Comparison of ENCODE assay signal across 23 mouse cellular contexts in genomic region chr4:32137243-32137642, GRCm38 (mm10).
DNase-seq lines count a peak whose midpoint lies in the region; ATAC-seq and TF ChIP-seq lines count a peak whose summit lies in the region.
"Had no signal": no experiment of that assay in that cellular context is flagged by ENCODE, and none has a peak within 500 bp of the region (broad histone marks: within the 10 kb centered on the region; RNA-seq: fewer than 3 reads in every experiment).

No protein-coding gene starts in this region.

- ATAC-seq in hematopoietic stem cell, adult 5-6 weeks (replicated peaks in 1 of 2; ENCODE audit: insufficient read depth in 1 of 2, low FRiP score in 2 of 2, low TSS enrichment in 1 of 2, low read depth in 1 of 2, poor library complexity in 2 of 2, severe bottlenecking in 2 of 2): peak; percentile 65 to 79
- ATAC-seq in stomach, postnatal 0 days (ENCODE audit: low FRiP score, low TSS enrichment): no peak
- ATAC-seq: Patski had no signal

- no peaks in the 10 kb centered on the region for H3K36me3 ChIP-seq in stomach, postnatal 0 days (ENCODE audit: control insufficient read depth, insufficient read depth, low read length)
- H3K36me3 ChIP-seq: embryonic facial prominence, embryonic 15.5 days; forebrain, embryonic 10.5 days; forebrain, embryonic 15.5 days; heart, embryonic 10.5 days; heart, embryonic 15.5 days; hindbrain, embryonic 10.5 days; hindbrain, embryonic 15.5 days had no signal

- H3K27ac ChIP-seq in stomach, postnatal 0 days (replicated peaks): no peak overlapping the region
- H3K27ac ChIP-seq: embryonic facial prominence, embryonic 15.5 days; forebrain, embryonic 10.5 days; forebrain, embryonic 15.5 days; heart, embryonic 10.5 days; heart, embryonic 15.5 days; hindbrain, embryonic 10.5 days; hindbrain, embryonic 15.5 days had no signal

- H3K27me3 ChIP-seq in stomach, postnatal 0 days (ENCODE audit: control insufficient read depth, insufficient read depth, low read length): no peaks in the 10 kb centered on the region
- H3K27me3 ChIP-seq: embryonic facial prominence, embryonic 15.5 days; forebrain, embryonic 15.5 days; heart, embryonic 15.5 days; hindbrain, embryonic 15.5 days; Patski had no signal

- no peak overlapping the region for H3K9ac ChIP-seq in stomach, postnatal 0 days (ENCODE audit: low read length)
- H3K9ac ChIP-seq: embryonic facial prominence, embryonic 15.5 days; forebrain, embryonic 15.5 days; heart, embryonic 15.5 days; hindbrain, embryonic 15.5 days had no signal

- no peaks in the 10 kb centered on the region for H3K9me3 ChIP-seq in stomach, postnatal 0 days (ENCODE audit: control insufficient read depth, low read length)
- H3K9me3 ChIP-seq: embryonic facial prominence, embryonic 15.5 days; forebrain, embryonic 10.5 days; forebrain, embryonic 15.5 days; heart, embryonic 10.5 days; heart, embryonic 15.5 days; hindbrain, embryonic 10.5 days; hindbrain, embryonic 15.5 days had no signal

- no peak overlapping the region for H3K4me3 ChIP-seq in stomach, postnatal 0 days (ENCODE audit: low read depth, low read length)
- H3K4me3 ChIP-seq: embryonic facial prominence, embryonic 15.5 days; erythroblast, embryonic 14.5 days; forebrain, embryonic 10.5 days; forebrain, embryonic 15.5 days; heart, embryonic 10.5 days; heart, embryonic 15.5 days; hindbrain, embryonic 10.5 days; hindbrain, embryonic 15.5 days had no signal

- TF ChIP-seq CTCF in stomach, postnatal 0 days (IDR thresholded peaks at IDR 0.05; ENCODE audit: low read depth): no peak

- no peak for TF ChIP-seq EP300 in stomach, postnatal 0 days (optimal IDR thresholded peaks at IDR 0.05)

- intact Hi-C loops in left cerebral cortex, postnatal 4 days (cut with DNase I): no loop called here
- intact Hi-C loops in left cerebral cortex, postnatal 14 days (cut with DNase I): no loop called here

- no peak overlapping the region for H3K4me2 ChIP-seq in stomach, postnatal 0 days (replicated peaks; ENCODE audit: low read depth)
- H3K4me2 ChIP-seq: embryonic facial prominence, embryonic 15.5 days; forebrain, embryonic 15.5 days; heart, embryonic 15.5 days; hindbrain, embryonic 15.5 days had no signal

- DNase-seq in cerebellum, postnatal 10 days: peak; percentile 42 to 65
- DNase-seq in cerebellum, postnatal 36 days: no peak
- DNase-seq in left cerebral cortex, postnatal 4 days: peak; percentile 36
- DNase-seq in left cerebral cortex, postnatal 14 days (ENCODE audit: low spot score in 2 of 2): no peak
- no peak for DNase-seq in stomach, postnatal 0 days (ENCODE audit: low spot score)
- DNase-seq in lung, postnatal 25 days (ENCODE audit: low spot score): no peak
- DNase-seq: adrenal gland, postnatal 14 days; cerebellum, adult 11-12 months; cerebellum, adult 9-10 months; embryo, embryonic 11 days; gastrocnemius, postnatal 25 days; heart, adult 18-20 months; heart, postnatal 14 days had no signal

- H3K4me1 ChIP-seq in stomach, postnatal 0 days (replicated peaks; ENCODE audit: control insufficient read depth, insufficient read depth): no peaks in the 10 kb centered on the region
- H3K4me1 ChIP-seq: forebrain, embryonic 10.5 days; hindbrain, embryonic 10.5 days; hindbrain, embryonic 15.5 days had no signal

Comparison
In these comparisons a context has a peak if more than half of its experiments do, and no peak if none do; other contexts are left out.
1. DNase-seq: peak in cerebellum, postnatal 10 days (2 of 2) and left cerebral cortex, postnatal 4 days (single experiment); none in cerebellum, postnatal 36 days (0 of 2), left cerebral cortex, postnatal 14 days (0 of 2), stomach, postnatal 0 days (single experiment) and lung, postnatal 25 days (single experiment).